Mouse (Mus musculus): ENCODE measurements around the gene Abat. TPM values are rescaled to one million over a fixed set of nuclear protein-coding genes. Genes with fewer than 3 reads are reported as not detected.

Abat gene
- polyA plus RNA-seq (2015; fragmentation: Illumina TruSeq; extraction: RNeasy Lipid Tissue Mini Kit (QIAGEN cat#74804); ENCODE audit: insufficient read depth, low replicate concordance) = 6.7 TPM

GRCm38 (mm10) chr16:8513236-8513906 lies at the start of gene Abat:
Abat (plus strand) TSS chr16:8513429.

DNA sequence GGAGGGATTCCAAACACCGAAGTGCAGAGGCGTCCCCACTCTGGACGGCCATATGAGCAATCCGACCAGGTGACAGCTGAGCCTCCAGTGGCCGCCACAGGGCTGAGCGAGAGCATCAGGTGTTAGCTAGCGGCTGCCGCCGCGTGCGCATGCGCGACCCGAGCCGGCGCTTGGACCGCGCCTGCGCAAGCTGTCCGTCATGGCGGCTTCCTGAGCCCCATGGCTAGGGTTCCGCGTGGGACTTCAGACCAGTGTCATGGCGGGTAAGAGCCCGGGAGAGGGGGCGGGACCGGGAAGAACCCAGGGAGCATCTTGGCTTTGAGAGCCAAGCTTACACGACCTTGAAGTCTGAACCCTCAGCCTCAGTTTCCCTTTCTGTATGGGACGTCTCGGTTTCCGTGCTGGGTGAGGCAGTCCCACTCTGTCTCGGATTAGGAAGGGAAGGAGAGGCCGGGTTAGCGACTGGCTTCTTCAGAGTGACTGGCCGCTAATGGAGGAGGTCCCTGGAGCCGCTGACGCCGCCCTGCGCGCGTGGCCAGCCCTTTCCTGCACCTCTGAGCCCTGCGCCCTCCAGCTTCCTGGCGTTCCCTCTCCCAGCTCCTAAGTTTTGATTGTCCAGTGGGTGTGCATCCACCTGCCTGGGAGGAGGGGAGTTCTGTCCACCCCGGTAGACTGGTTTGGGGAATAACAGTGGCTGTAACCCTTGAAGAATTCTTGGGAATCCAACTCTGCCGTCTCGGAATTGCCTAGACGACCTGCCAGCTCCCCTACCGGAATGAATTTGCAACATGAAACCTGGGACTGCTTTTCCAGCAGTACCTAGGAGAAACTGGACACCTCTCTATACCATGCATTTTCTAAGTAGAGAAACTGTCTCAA lies 42.4 kb upstream of the Abat start, which contains the start of gene Mettl22:
Gene Mettl22, plus strand, starts transcription at position 186 of the 879 bp plus-strand sequence.

DNA sequence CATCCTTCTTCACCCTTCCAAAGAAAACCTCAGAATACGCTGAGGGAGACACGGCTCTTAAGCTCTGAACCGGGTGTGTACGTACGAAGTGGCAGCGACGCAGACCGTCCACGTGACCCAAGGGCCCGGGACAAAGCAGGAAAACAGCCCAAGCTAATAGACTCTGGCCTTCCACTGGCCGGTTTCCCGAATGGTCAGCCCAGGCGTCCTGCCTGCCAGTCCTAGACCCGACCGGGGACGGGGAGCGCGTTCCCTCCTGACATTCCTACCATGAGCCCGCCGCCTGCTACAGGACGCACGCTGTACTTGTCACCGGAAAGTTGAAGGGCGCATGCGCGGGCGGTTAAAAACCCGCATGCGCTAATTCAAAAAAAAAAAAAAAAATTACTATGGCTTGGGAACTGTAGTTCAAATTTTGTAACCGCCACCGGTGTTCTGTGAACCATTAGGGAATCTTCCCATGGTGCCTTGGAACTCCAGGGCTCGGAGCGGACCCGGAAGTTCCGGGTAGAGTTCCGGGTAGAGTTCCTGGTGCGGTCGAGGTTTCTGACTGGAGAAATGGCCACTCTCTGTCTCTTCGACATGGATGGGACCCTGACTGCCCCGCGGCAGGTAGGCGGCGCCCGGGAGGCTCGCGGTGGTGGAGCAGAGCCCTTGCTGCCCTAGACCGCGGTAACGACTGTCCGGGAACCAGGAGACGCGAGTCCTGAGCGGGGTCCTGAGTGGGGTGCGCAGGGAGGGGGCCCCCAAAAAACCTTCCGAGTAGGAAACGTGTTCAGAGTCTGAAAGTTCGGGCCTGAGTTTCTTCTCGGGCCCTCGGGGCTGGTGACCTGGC lies 124.2 kb downstream of the Abat start, which contains the start of the genes Pmm2 and Tmem186:
Gene Pmm2, plus strand, starts transcription at position 458 of the 835 bp plus-strand sequence.
Gene Tmem186, minus strand, starts transcription at position 496 of the 835 bp plus-strand sequence.

Other genes with a start within 250 kb of the Abat start
- gene Tmem114, start 88.3 kb upstream of the Abat start, polyA plus RNA-seq (2015; fragmentation: Illumina TruSeq; extraction: RNeasy Lipid Tissue Mini Kit (QIAGEN cat#74804); ENCODE audit: insufficient read depth, low replicate concordance) = not detected
- 7.1 TPM for gene Mettl22, start 42.6 kb upstream of the Abat start, polyA plus RNA-seq (2015; fragmentation: Illumina TruSeq; extraction: RNeasy Lipid Tissue Mini Kit (QIAGEN cat#74804); ENCODE audit: insufficient read depth, low replicate concordance)
- 101 TPM for gene Pmm2, start 124.2 kb downstream of the Abat start, polyA plus RNA-seq (2015; fragmentation: Illumina TruSeq; extraction: RNeasy Lipid Tissue Mini Kit (QIAGEN cat#74804); ENCODE audit: insufficient read depth, low replicate concordance)
- 17.2 TPM for gene Tmem186, start 124.3 kb downstream of the Abat start, polyA plus RNA-seq (2015; fragmentation: Illumina TruSeq; extraction: RNeasy Lipid Tissue Mini Kit (QIAGEN cat#74804); ENCODE audit: insufficient read depth, low replicate concordance)
- 34.7 TPM for gene Carhsp1, start 158.7 kb downstream of the Abat start, polyA plus RNA-seq (2015; fragmentation: Illumina TruSeq; extraction: RNeasy Lipid Tissue Mini Kit (QIAGEN cat#74804); ENCODE audit: insufficient read depth, low replicate concordance)
- not detected for gene Gm5767, start 167.3 kb downstream of the Abat start, polyA plus RNA-seq (2015; fragmentation: Illumina TruSeq; extraction: RNeasy Lipid Tissue Mini Kit (QIAGEN cat#74804); ENCODE audit: insufficient read depth, low replicate concordance)